Mouse (Mus musculus): ENCODE measurements around the gene Sapcd1. TPM values are rescaled to one million over a fixed set of nuclear protein-coding genes. Genes with fewer than 3 reads are reported as not detected.

Gene Sapcd1
- polyA plus RNA-seq, 1 experiment, result 0.14 TPM

GRCm38 (mm10) chr17:35026206-35026605 is 1.6 kb downstream of the Sapcd1 start:
- no peak overlapping the region for H3ac ChIP-seq (ENCODE audit: control insufficient read depth, insufficient read length)
- H3K4me2 ChIP-seq (ENCODE audit: low read depth), result no peak overlapping the region
- TF ChIP-seq TCF3 (IDR thresholded peaks at IDR 0.05; ENCODE audit: insufficient read length, low read depth), result no peak
- no peak for TF ChIP-seq SRF (IDR thresholded peaks at IDR 0.05; ENCODE audit: control insufficient read depth, insufficient read length, low read depth)
- no peak for TF ChIP-seq E2F4 (IDR thresholded peaks at IDR 0.05; ENCODE audit: insufficient read depth)
- no peak for TF ChIP-seq MYOG (IDR thresholded peaks at IDR 0.05; ENCODE audit: control insufficient read depth in 1 of 3, insufficient read depth in 1 of 3, insufficient read length in 2 of 3, low read depth in 2 of 3)
- no peak for TF ChIP-seq MAX (IDR thresholded peaks at IDR 0.05; ENCODE audit: low read depth)
- no peak for TF ChIP-seq USF1 (IDR thresholded peaks at IDR 0.05; ENCODE audit: low read depth)
- TF ChIP-seq TCF12 (IDR thresholded peaks at IDR 0.05; ENCODE audit: insufficient read depth, poor library complexity, severe bottlenecking), result no peak
- TF ChIP-seq POLR2AphosphoS2 (IDR thresholded peaks at IDR 0.05; ENCODE audit: insufficient read length, low read depth), result no peak
- no peak for TF ChIP-seq MYOD1 (IDR thresholded peaks at IDR 0.05; ENCODE audit: control insufficient read depth in 1 of 3, insufficient read length in 2 of 3, low read depth in 2 of 3)
- TF ChIP-seq REST (IDR thresholded peaks at IDR 0.05; ENCODE audit: insufficient read depth, insufficient read length), result no peak
- no peak for TF ChIP-seq CEBPB (IDR thresholded peaks at IDR 0.05; ENCODE audit: insufficient read depth, poor library complexity, severe bottlenecking)
- TF ChIP-seq POLR2A (IDR thresholded peaks at IDR 0.05; ENCODE audit: insufficient read length, low read depth), result no peak
- no peak overlapping the region for H3K4me3 ChIP-seq
- H3K36me3 ChIP-seq (ENCODE audit: control insufficient read depth, insufficient read depth), result no peaks in the 10 kb centered on the region
- H3K27me3 ChIP-seq (ENCODE audit: control insufficient read depth, insufficient read depth, insufficient read length), result no peaks in the 10 kb centered on the region
- H3K79me2 ChIP-seq (ENCODE audit: control insufficient read depth, insufficient read depth), result no peaks in the 10 kb centered on the region

- no peak for TF ChIP-seq POLR2A (IDR thresholded peaks at IDR 0.05; ENCODE audit: insufficient read length, low read depth)
- TF ChIP-seq MYOD1 (IDR thresholded peaks at IDR 0.05; ENCODE audit: control insufficient read depth in 1 of 3, insufficient read length in 2 of 3, low read depth in 2 of 3), result no peak
- TF ChIP-seq TCF12 (IDR thresholded peaks at IDR 0.05; ENCODE audit: insufficient read depth, poor library complexity, severe bottlenecking), result no peak
- TF ChIP-seq MYOG (IDR thresholded peaks at IDR 0.05; ENCODE audit: control insufficient read depth in 1 of 3, insufficient read depth in 1 of 3, insufficient read length in 2 of 3, low read depth in 2 of 3), result no peak
- TF ChIP-seq USF1 (IDR thresholded peaks at IDR 0.05; ENCODE audit: low read depth), result no peak
- no peak for TF ChIP-seq CEBPB (IDR thresholded peaks at IDR 0.05; ENCODE audit: insufficient read depth, poor library complexity, severe bottlenecking)
- TF ChIP-seq TCF3 (IDR thresholded peaks at IDR 0.05; ENCODE audit: insufficient read length, low read depth), result no peak
- TF ChIP-seq SRF (IDR thresholded peaks at IDR 0.05; ENCODE audit: control insufficient read depth, insufficient read length, low read depth), result no peak
- no peak for TF ChIP-seq POLR2AphosphoS2 (IDR thresholded peaks at IDR 0.05; ENCODE audit: insufficient read length, low read depth)
- no peak for TF ChIP-seq E2F4 (IDR thresholded peaks at IDR 0.05; ENCODE audit: insufficient read depth)
- TF ChIP-seq REST (IDR thresholded peaks at IDR 0.05; ENCODE audit: insufficient read depth, insufficient read length), result no peak
- TF ChIP-seq MAX (IDR thresholded peaks at IDR 0.05; ENCODE audit: low read depth), result no peak
- H3K4me2 ChIP-seq (ENCODE audit: low read depth), result no peak overlapping the region
- no peak overlapping the region for H3ac ChIP-seq (ENCODE audit: control insufficient read depth, insufficient read length)
- no peaks in the 10 kb centered on the region for H3K27me3 ChIP-seq (ENCODE audit: control insufficient read depth, insufficient read depth, insufficient read length)
- no peaks in the 10 kb centered on the region for H3K36me3 ChIP-seq (ENCODE audit: control insufficient read depth, insufficient read depth)
- no peak overlapping the region for H3K4me3 ChIP-seq
- no peaks in the 10 kb centered on the region for H3K79me2 ChIP-seq (ENCODE audit: control insufficient read depth, insufficient read depth)
Observed at GRCm38 (mm10) chr17:35024691-35025488, 2.9 kb downstream of the Sapcd1 start.

- Histone ChIP-seq H3K79me2 (ENCODE audit: control insufficient read depth, insufficient read depth) (no peaks in the 10 kb centered on the region), H3K36me3 (ENCODE audit: control insufficient read depth, insufficient read depth) (no peaks in the 10 kb centered on the region), H3K27me3 (ENCODE audit: control insufficient read depth, insufficient read depth, insufficient read length) (no peaks in the 10 kb centered on the region), H3K4me2 (ENCODE audit: low read depth) (no peak overlapping the region), H3ac (ENCODE audit: control insufficient read depth, insufficient read length) (no peak overlapping the region), H3K4me3 (no peak overlapping the region)
- TF ChIP-seq MYOD1 (IDR thresholded peaks at IDR 0.05; ENCODE audit: control insufficient read depth in 1 of 3, insufficient read length in 2 of 3, low read depth in 2 of 3) (no peak), TCF3 (IDR thresholded peaks at IDR 0.05; ENCODE audit: insufficient read length, low read depth) (no peak), MAX (IDR thresholded peaks at IDR 0.05; ENCODE audit: low read depth) (no peak), CEBPB (IDR thresholded peaks at IDR 0.05; ENCODE audit: insufficient read depth, poor library complexity, severe bottlenecking) (no peak), USF1 (IDR thresholded peaks at IDR 0.05; ENCODE audit: low read depth) (no peak), SRF (IDR thresholded peaks at IDR 0.05; ENCODE audit: control insufficient read depth, insufficient read length, low read depth) (no peak), POLR2A (IDR thresholded peaks at IDR 0.05; ENCODE audit: insufficient read length, low read depth) (no peak), TCF12 (IDR thresholded peaks at IDR 0.05; ENCODE audit: insufficient read depth, poor library complexity, severe bottlenecking) (no peak), E2F4 (IDR thresholded peaks at IDR 0.05; ENCODE audit: insufficient read depth) (no peak), REST (IDR thresholded peaks at IDR 0.05; ENCODE audit: insufficient read depth, insufficient read length) (no peak), MYOG (IDR thresholded peaks at IDR 0.05; ENCODE audit: control insufficient read depth in 1 of 3, insufficient read depth in 1 of 3, insufficient read length in 2 of 3, low read depth in 2 of 3) (no peak), POLR2AphosphoS2 (IDR thresholded peaks at IDR 0.05; ENCODE audit: insufficient read length, low read depth) (no peak)
Observed at GRCm38 (mm10) chr17:35024261-35024660, 3.6 kb downstream of the Sapcd1 start.

- TF ChIP-seq REST (IDR thresholded peaks at IDR 0.05; ENCODE audit: insufficient read depth, insufficient read length) (no peak), TCF12 (IDR thresholded peaks at IDR 0.05; ENCODE audit: insufficient read depth, poor library complexity, severe bottlenecking) (no peak), SRF (IDR thresholded peaks at IDR 0.05; ENCODE audit: control insufficient read depth, insufficient read length, low read depth) (no peak), MYOD1 (IDR thresholded peaks at IDR 0.05; ENCODE audit: control insufficient read depth in 1 of 3, insufficient read length in 2 of 3, low read depth in 2 of 3) (no peak)
- Histone ChIP-seq H3K36me3 (ENCODE audit: control insufficient read depth, insufficient read depth) (no peaks in the 10 kb centered on the region), H3K4me2 (ENCODE audit: low read depth) (no peak overlapping the region)
Observed at GRCm38 (mm10) chr17:35023756-35024155, 4.1 kb downstream of the Sapcd1 start.

More at GRCm38 (mm10) chr17:35023756-35024155, 4.1 kb downstream of the Sapcd1 start:
- no peaks in the 10 kb centered on the region for H3K79me2 ChIP-seq (ENCODE audit: control insufficient read depth, insufficient read depth)
- no peaks in the 10 kb centered on the region for H3K27me3 ChIP-seq (ENCODE audit: control insufficient read depth, insufficient read depth, insufficient read length)
- H3K4me3 ChIP-seq, result no peak overlapping the region
- no peak overlapping the region for H3ac ChIP-seq (ENCODE audit: control insufficient read depth, insufficient read length)

Data from myocyte (in vitro differentiated cells).